Mouse (Mus musculus) adrenal gland, postnatal 0 days (tissue): ENCODE results near the gene Nr2c1. TPM values are rescaled to one million over a fixed set of nuclear protein-coding genes. Genes with fewer than 3 reads are reported as not detected.

ENCODE experiments used
- polyA plus RNA-seq: library from polyadenylated mRNA; unstranded; fragments of >200 nt; fragmentation: Nextera tagmentation; extraction: Ambion mirVana; gene quantifications from 2 replicates; pipeline ENCODE4 v1.2.1, GENCODE M21; 2015

Gene Nr2c1
- polyA plus RNA-seq: 2.6 and 4.1 TPM in 2 replicates

GRCm38 (mm10) chr10:94147756-94148531 lies at the start of gene Nr2c1:
Gene Nr2c1, plus strand, starts transcription at chr10:94148023.

GRCm38 (mm10) chr10:94198482-94199405 lies 50.9 kb downstream of the Nr2c1 start, which contains the start of gene Ndufa12:
Gene Ndufa12, plus strand, starts transcription at chr10:94198720.

Other genes starting within 250 kb of the Nr2c1 start
- gene Vezt, start 112.2 kb upstream of the Nr2c1 start, polyA plus RNA-seq: 12.2 and 16.0 TPM in 2 replicates
- gene Fgd6, start 112.0 kb upstream of the Nr2c1 start, polyA plus RNA-seq: 1.2 and 1.3 TPM in 2 replicates
- gene Ndufa12, start 50.7 kb downstream of the Nr2c1 start, polyA plus RNA-seq: 445 and 522 TPM in 2 replicates
- 0.72 and 0.97 TPM in 2 replicates for gene Gm4792, start 150.7 kb downstream of the Nr2c1 start, polyA plus RNA-seq
- gene Tmcc3, start 163.9 kb downstream of the Nr2c1 start, polyA plus RNA-seq: 7.6 and 11.8 TPM in 2 replicates